Mouse (Mus musculus): ENCODE measurements around the gene Rfk.

DNA sequence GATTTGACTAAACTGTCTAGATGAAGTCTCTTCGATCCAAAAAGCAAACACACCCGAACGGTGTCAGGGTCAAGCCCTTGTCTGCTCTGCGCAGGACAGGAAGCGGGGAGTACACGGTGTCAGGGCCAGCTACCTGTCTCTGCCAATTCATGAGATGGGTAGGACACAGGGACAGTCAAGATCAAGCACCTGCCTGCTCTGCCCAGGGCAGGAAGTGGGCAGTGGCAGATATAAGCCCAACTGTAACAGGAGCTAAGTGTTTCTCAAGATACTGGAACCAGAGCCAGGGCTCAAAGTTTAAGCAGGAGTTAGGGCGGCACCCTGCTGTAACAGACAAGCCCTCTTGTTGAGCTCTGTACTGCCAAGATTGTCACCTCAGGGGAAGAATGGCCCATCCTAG is 49.7 kb downstream of the Rfk start:
- TF ChIP-seq CTCF (IDR thresholded peaks at IDR 0.05; ENCODE audit: low read depth) (no peak), EP300 (IDR thresholded peaks at IDR 0.05; ENCODE audit: low read depth) (no peak)

Measured in liver, postnatal 0 days (tissue).